Mouse (Mus musculus): ENCODE data around the gene Gm21411. TPM values are rescaled to one million over a fixed set of nuclear protein-coding genes. Genes with fewer than 3 reads are reported as not detected.
"Not testable (repeated sequence)": the region's sequence is repeated elsewhere in the genome, so short reads cannot be mapped to it uniquely, and the experiment has no call there.

Gm21411 gene
- 1 to 10 TPM in 2 of 3 experiments, not detected in 1; 1.5 to 3.6 TPM for polyA plus RNA-seq (2017; shearing (Covaris generic))

- not testable (repeated sequence) for ATAC-seq
Measured at GRCm38 (mm10) chr4:146909386-146910137, at the start of gene Gm21411. Gene Gm21411, minus strand, starts transcription at chr4:146909590.

DNA sequence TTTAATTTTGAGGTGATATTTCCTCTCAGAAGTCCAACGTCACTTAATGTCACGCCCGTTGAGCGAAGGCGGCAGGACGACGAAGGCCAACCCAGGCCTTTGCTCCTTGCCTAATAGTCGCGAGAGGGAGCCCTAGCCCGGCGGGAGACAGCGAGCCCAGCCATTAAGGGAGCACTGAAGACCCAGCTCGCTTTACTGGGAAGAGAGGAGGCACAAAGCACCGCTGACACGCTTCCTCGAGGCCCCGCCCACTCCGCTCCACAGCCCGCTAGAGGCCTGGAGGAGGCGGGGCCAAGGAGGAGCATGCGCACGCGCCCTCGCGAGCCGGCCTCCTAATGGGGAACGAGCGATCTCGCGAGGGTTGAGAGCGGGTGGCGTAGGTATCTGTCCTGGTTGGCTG lies 32.3 kb upstream of the Gm21411 start:
- not testable (repeated sequence) for ATAC-seq

- ATAC-seq: no peak
Measured at GRCm38 (mm10) chr4:146932311-146933082, 23.1 kb upstream of the Gm21411 start.

GRCm38 (mm10) chr4:146915196-146915595 lies 5.8 kb upstream of the Gm21411 start:
- no peak for ATAC-seq

GRCm38 (mm10) chr4:146908131-146908530 lies 1.3 kb downstream of the Gm21411 start:
- not testable (repeated sequence) for ATAC-seq

- not testable (repeated sequence) for ATAC-seq
Measured at GRCm38 (mm10) chr4:146904782-146905181, 4.6 kb downstream of the Gm21411 start.

GRCm38 (mm10) chr4:146903126-146903525 lies 6.3 kb downstream of the Gm21411 start:
- ATAC-seq: not testable (repeated sequence)

Other genes starting within 250 kb of the Gm21411 start
- 1 to 10 TPM in 1 of 3 experiments, not detected in 2; 2.8 TPM for gene Zfp989, start 62.4 kb upstream of the Gm21411 start, polyA plus RNA-seq (2017; shearing (Covaris generic))
- under 1 TPM in 2 of 3 experiments, not detected in 1; 0.18 to 0.46 TPM for gene Rex2, start 112.3 kb upstream of the Gm21411 start, polyA plus RNA-seq (2017; shearing (Covaris generic))
- 10 to 100 TPM in 1 of 3 experiments, 1 to 10 TPM in 2; 4.6 to 11.1 (median 7.9) TPM for gene Zfp991, start 222.4 kb upstream of the Gm21411 start, polyA plus RNA-seq (2017; shearing (Covaris generic))